Mouse (Mus musculus): ENCODE data around the gene Arl16. TPM values are rescaled to one million over a fixed set of nuclear protein-coding genes. Genes with fewer than 3 reads are reported as not detected.

The Arl16 gene
- total and polyA plus RNA-seq, 2 experiments from 2014 or later = 67.2 to 73.0 TPM

GRCm38 (mm10) chr11:120492878-120493203 lies 25.4 kb upstream of the Arl16 start:
- Histone ChIP-seq H3K9me3 (ENCODE audit: low read length) (no peaks in the 10 kb centered on the region), H3K27me3 (ENCODE audit: insufficient read depth, low read length) (no peaks in the 10 kb centered on the region), H3K27ac (peak overlapping the region; percentile 56; the same call in 1 of the 2 replicates), H3K4me1 (ENCODE audit: insufficient read depth, low read length) (peaks cover 19% of the 10 kb centered on the region), H3K4me3 (ENCODE audit: low read length) (peak overlapping the region; percentile 63), H3K4me2 (ENCODE audit: low read depth, low read length) (peak overlapping the region; percentile 77), H3K9ac (replicated peaks; ENCODE audit: low read length) (peak overlapping the region; percentile 59), H3K36me3 (ENCODE audit: insufficient read depth, low read length) (peaks cover 40% of the 10 kb centered on the region)
- WGBS = 23% methylated on average over 3 of the region's 3 CpGs
- no peak for ATAC-seq
- TF ChIP-seq CTCF (IDR thresholded peaks at IDR 0.05; ENCODE audit: low read depth) = no peak
- DNase-seq (ENCODE audit: low spot score) = no peak

DNA sequence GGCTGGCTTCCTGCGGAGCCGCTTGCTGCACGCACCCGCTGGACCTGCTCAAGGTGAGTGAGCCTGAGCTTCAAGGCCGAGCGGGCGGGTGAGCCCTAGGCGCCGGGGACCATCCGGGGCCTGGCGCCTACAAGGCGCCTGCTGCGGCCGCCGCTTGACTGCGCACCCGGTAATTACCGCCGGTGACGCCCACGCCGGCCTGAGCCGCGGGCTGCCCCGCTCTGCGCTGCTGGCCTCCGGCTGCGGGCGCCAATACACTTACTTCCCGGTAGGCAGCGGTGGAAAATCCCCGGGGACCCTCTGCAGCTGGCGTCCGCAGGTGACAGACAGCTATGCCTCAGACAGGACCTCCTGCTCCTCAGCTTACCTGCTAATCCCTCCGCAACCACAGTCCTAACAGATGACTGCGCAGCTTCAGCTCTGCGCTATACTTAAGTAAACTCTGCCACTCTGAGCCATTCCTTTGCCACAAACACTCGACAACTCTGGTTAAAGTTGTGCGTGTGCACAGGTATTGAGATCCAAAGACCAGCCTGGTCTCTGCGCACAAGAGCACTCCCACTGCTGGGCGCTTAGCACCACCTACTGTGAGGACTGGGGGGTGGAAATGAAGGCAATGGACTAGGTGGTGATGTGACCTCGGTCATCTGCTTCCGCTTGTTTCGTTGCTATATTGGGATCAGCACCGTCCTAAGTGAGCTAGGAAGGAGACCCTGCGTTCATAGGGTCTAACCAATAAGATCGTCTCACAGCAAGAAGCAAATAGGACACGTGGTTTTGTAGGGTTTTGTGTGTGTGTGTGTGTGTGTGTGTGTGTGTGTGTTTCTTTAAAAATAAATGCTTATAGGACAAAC lies 24.8 kb upstream of the Arl16 start:
- peak; percentile 54 for DNase-seq (ENCODE audit: low spot score)
- H3K9me3 ChIP-seq (ENCODE audit: low read length) = no peaks in the 10 kb centered on the region
- H3K36me3 ChIP-seq (ENCODE audit: insufficient read depth, low read length) = peaks cover 40% of the 10 kb centered on the region

GRCm38 (mm10) chr11:120491317-120492023 lies 24.1 kb upstream of the Arl16 start, which contains the start of gene Slc25a10:
Gene Slc25a10, plus strand, starts transcription at chr11:120491840.
- Histone ChIP-seq H3K27me3 (ENCODE audit: insufficient read depth, low read length) (no peaks in the 10 kb centered on the region), H3K4me3 (ENCODE audit: low read length) (peak within 1 kb of the TSS; percentile 63), H3K36me3 (ENCODE audit: insufficient read depth, low read length) (peaks cover 35% of the 10 kb centered on the region), H3K4me1 (ENCODE audit: insufficient read depth, low read length) (peaks cover 19% of the 10 kb centered on the region), H3K27ac (peak within 1 kb of the TSS; percentile 76), H3K9me3 (ENCODE audit: low read length) (no peaks in the 10 kb centered on the region), H3K9ac (replicated peaks; ENCODE audit: low read length) (peak within 1 kb of the TSS; percentile 59), H3K4me2 (ENCODE audit: low read depth, low read length) (peak within 1 kb of the TSS; percentile 77)
- TF ChIP-seq CTCF (IDR thresholded peaks at IDR 0.05; ENCODE audit: low read depth) = no peak
- under 1% methylated on average over 35 of the region's 35 CpGs for WGBS
- peak; percentile 89 for ATAC-seq
- peak; percentile 95 for DNase-seq (ENCODE audit: low spot score)

More for the DNA sequence above, 24.8 kb upstream of the Arl16 start:
- peak; percentile 39 for ATAC-seq
- Histone ChIP-seq H3K4me2 (ENCODE audit: low read depth, low read length) (peak overlapping the region; percentile 77), H3K4me1 (ENCODE audit: insufficient read depth, low read length) (peaks cover 19% of the 10 kb centered on the region), H3K4me3 (ENCODE audit: low read length) (peak overlapping the region; percentile 63), H3K27me3 (ENCODE audit: insufficient read depth, low read length) (no peaks in the 10 kb centered on the region), H3K9ac (replicated peaks; ENCODE audit: low read length) (peak overlapping the region; percentile 59), H3K27ac (peak overlapping the region; percentile 76)
- WGBS = under 1% methylated on average over 45 of the region's 48 CpGs
- TF ChIP-seq CTCF (IDR thresholded peaks at IDR 0.05; ENCODE audit: low read depth) = no peak; the same call in 1 of the 2 replicates

GRCm38 (mm10) chr11:120490291-120491046 lies 23.1 kb upstream of the Arl16 start:
- H3K27me3 ChIP-seq (ENCODE audit: insufficient read depth, low read length) = no peaks in the 10 kb centered on the region
- DNase-seq (ENCODE audit: low spot score) (no peak), ATAC-seq (no peak)
- peak overlapping the region; percentile 77; the same call in 1 of the 2 replicates for H3K4me2 ChIP-seq (ENCODE audit: low read depth, low read length)
- no peak overlapping the region for H3K9ac ChIP-seq (replicated peaks; ENCODE audit: low read length)
- 29% methylated on average over 4 of the region's 4 CpGs for WGBS
- no peak overlapping the region for H3K4me3 ChIP-seq (ENCODE audit: low read length)
- peaks cover 24% of the 10 kb centered on the region for H3K4me1 ChIP-seq (ENCODE audit: insufficient read depth, low read length)
- peak overlapping the region; percentile 76 for H3K27ac ChIP-seq
- H3K36me3 ChIP-seq (ENCODE audit: insufficient read depth, low read length) = peaks cover 26% of the 10 kb centered on the region
- H3K9me3 ChIP-seq (ENCODE audit: low read length) = no peaks in the 10 kb centered on the region
- peak; percentile 33; the same call in 1 of the 2 replicates for TF ChIP-seq CTCF (IDR thresholded peaks at IDR 0.05; ENCODE audit: low read depth)

GRCm38 (mm10) chr11:120489054-120489761 lies 21.8 kb upstream of the Arl16 start:
- no peaks in the 10 kb centered on the region for H3K9me3 ChIP-seq (ENCODE audit: low read length)
- H3K4me2 ChIP-seq (ENCODE audit: low read depth, low read length) = no peak overlapping the region
- H3K27me3 ChIP-seq (ENCODE audit: insufficient read depth, low read length) = no peaks in the 10 kb centered on the region
- H3K36me3 ChIP-seq (ENCODE audit: insufficient read depth, low read length) = peaks cover 16% of the 10 kb centered on the region
- no peak overlapping the region for H3K9ac ChIP-seq (replicated peaks; ENCODE audit: low read length)
- 63% methylated on average over 4 of the region's 4 CpGs for WGBS
- H3K4me3 ChIP-seq (ENCODE audit: low read length) = no peak overlapping the region
- peaks cover 26% of the 10 kb centered on the region for H3K4me1 ChIP-seq (ENCODE audit: insufficient read depth, low read length)
- peak; percentile 94 for TF ChIP-seq CTCF (IDR thresholded peaks at IDR 0.05; ENCODE audit: low read depth)
- peak; percentile 16; the same call in 1 of the 2 replicates for ATAC-seq
- peak; percentile 89 for DNase-seq (ENCODE audit: low spot score)
- H3K27ac ChIP-seq = 0 out of 2 replicates have a peak overlapping the region, but pooled peaks have one; percentile 15

DNA sequence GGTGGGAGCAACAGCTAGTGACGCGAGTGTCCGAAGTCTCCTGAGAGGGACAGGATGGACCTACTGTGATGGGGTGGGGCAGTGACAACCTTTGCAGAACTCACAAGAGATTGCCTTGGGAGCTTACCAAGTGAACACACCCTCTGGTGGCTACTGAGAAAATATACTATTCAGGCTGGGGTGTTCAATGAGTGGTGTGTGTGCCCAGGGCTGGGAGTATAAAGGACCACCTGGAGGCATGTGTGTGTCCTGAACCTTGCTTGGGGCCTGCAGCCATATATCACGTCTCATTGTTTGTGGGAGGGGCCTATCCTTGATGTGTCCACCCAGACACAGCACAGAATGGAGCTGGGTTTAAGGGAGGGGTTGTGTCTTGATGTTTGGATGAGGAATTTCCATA lies 21.1 kb upstream of the Arl16 start:
- Histone ChIP-seq H3K4me1 (ENCODE audit: insufficient read depth, low read length) (peaks cover 26% of the 10 kb centered on the region), H3K4me3 (ENCODE audit: low read length) (no peak overlapping the region), H3K27me3 (ENCODE audit: insufficient read depth, low read length) (no peaks in the 10 kb centered on the region), H3K9ac (replicated peaks; ENCODE audit: low read length) (no peak overlapping the region), H3K9me3 (ENCODE audit: low read length) (no peaks in the 10 kb centered on the region), H3K36me3 (ENCODE audit: insufficient read depth, low read length) (peaks cover 18% of the 10 kb centered on the region), H3K4me2 (ENCODE audit: low read depth, low read length) (no peak overlapping the region), H3K27ac (no peak overlapping the region)
- ATAC-seq (no peak), DNase-seq (ENCODE audit: low spot score) (no peak)
- 83% methylated on average over 4 of the region's 4 CpGs for WGBS
- TF ChIP-seq CTCF (IDR thresholded peaks at IDR 0.05; ENCODE audit: low read depth) = no peak

Measured in hindbrain, postnatal 0 days (tissue).